Mouse (Mus musculus): ENCODE measurements at regions not wholly inside any gene's neighbourhood (a gene's known extent, or its start where the extent isn't known, plus 50 kb on each side); places are given as distances from the start of the nearest gene placed in this dataset.

GRCm38 (mm10) chr14:102439738-102440137 is 542.7 kb downstream of the Kctd12 start:
- Histone ChIP-seq H3K27me3 (ENCODE audit: control insufficient read depth, insufficient read depth, insufficient read length) (no peaks in the 10 kb centered on the region), H3K4me3 (no peak overlapping the region), H3K36me3 (ENCODE audit: control insufficient read depth, insufficient read depth) (no peaks in the 10 kb centered on the region), H3ac (ENCODE audit: control insufficient read depth, insufficient read length) (no peak overlapping the region), H3K4me2 (ENCODE audit: low read depth) (no peak overlapping the region), H3K79me2 (ENCODE audit: control insufficient read depth, insufficient read depth) (no peaks in the 10 kb centered on the region)
- TF ChIP-seq CEBPB (IDR thresholded peaks at IDR 0.05; ENCODE audit: insufficient read depth, poor library complexity, severe bottlenecking) (no peak), E2F4 (IDR thresholded peaks at IDR 0.05; ENCODE audit: insufficient read depth) (no peak), MAX (IDR thresholded peaks at IDR 0.05; ENCODE audit: low read depth) (no peak), USF1 (IDR thresholded peaks at IDR 0.05; ENCODE audit: low read depth) (no peak), TCF3 (IDR thresholded peaks at IDR 0.05; ENCODE audit: insufficient read length, low read depth) (no peak), MYOG (IDR thresholded peaks at IDR 0.05; ENCODE audit: control insufficient read depth in 1 of 3, insufficient read depth in 1 of 3, insufficient read length in 2 of 3, low read depth in 2 of 3) (no peak), POLR2AphosphoS2 (IDR thresholded peaks at IDR 0.05; ENCODE audit: insufficient read length, low read depth) (no peak), POLR2A (IDR thresholded peaks at IDR 0.05; ENCODE audit: insufficient read length, low read depth) (no peak), REST (IDR thresholded peaks at IDR 0.05; ENCODE audit: insufficient read depth, insufficient read length) (no peak), SRF (IDR thresholded peaks at IDR 0.05; ENCODE audit: control insufficient read depth, insufficient read length, low read depth) (no peak), MYOD1 (IDR thresholded peaks at IDR 0.05; ENCODE audit: control insufficient read depth in 1 of 3, insufficient read length in 2 of 3, low read depth in 2 of 3) (no peak), TCF12 (IDR thresholded peaks at IDR 0.05; ENCODE audit: insufficient read depth, poor library complexity, severe bottlenecking) (no peak)

DNA sequence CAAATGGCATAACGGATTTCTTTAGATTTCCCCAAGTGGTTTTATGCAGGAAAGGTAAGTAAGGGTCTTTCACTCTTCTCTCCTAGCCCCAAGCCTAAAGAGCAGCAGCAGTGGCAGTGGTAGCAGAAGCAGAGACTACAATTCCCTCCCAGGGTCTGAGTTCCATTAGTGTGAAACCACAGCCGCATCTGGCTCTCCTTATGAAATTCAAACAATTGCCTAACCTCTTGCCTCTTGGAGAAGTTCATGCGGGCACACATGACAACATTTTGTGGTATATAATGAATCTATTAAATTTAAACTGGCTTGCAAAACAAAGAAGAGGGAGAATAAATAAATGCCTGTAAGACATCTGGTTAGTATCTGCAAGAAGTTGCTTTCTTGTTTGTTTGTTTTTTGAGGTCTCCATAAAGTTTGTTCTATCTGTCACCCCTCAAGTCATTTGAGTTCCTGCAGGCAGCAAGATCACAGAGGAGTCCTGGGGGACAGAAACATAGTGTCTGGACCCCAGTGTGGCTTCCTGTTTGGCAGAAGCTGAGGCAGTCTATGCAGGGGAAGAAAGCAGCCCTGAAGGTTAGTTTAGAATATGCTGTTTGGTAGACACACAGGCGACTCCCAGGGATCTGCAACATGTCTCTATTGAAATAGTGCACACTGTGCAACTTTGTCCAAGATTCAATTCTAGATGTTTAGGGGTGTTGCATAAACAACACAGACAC is 578.9 kb downstream of the Kctd12 start:
- Histone ChIP-seq H3K4me2 (ENCODE audit: low read depth) (no peak overlapping the region), H3K79me2 (ENCODE audit: control insufficient read depth, insufficient read depth) (no peaks in the 10 kb centered on the region), H3K36me3 (ENCODE audit: control insufficient read depth, insufficient read depth) (no peaks in the 10 kb centered on the region), H3K4me3 (no peak overlapping the region), H3K27me3 (ENCODE audit: control insufficient read depth, insufficient read depth, insufficient read length) (no peaks in the 10 kb centered on the region), H3ac (ENCODE audit: control insufficient read depth, insufficient read length) (no peak overlapping the region)
- TF ChIP-seq MYOD1 (IDR thresholded peaks at IDR 0.05; ENCODE audit: control insufficient read depth in 1 of 3, insufficient read length in 2 of 3, low read depth in 2 of 3) (no peak), POLR2A (IDR thresholded peaks at IDR 0.05; ENCODE audit: insufficient read length, low read depth) (no peak), MAX (IDR thresholded peaks at IDR 0.05; ENCODE audit: low read depth) (no peak), MYOG (IDR thresholded peaks at IDR 0.05; ENCODE audit: control insufficient read depth in 1 of 3, insufficient read depth in 1 of 3, insufficient read length in 2 of 3, low read depth in 2 of 3) (no peak), POLR2AphosphoS2 (IDR thresholded peaks at IDR 0.05; ENCODE audit: insufficient read length, low read depth) (no peak), TCF12 (IDR thresholded peaks at IDR 0.05; ENCODE audit: insufficient read depth, poor library complexity, severe bottlenecking) (no peak), USF1 (IDR thresholded peaks at IDR 0.05; ENCODE audit: low read depth) (no peak), E2F4 (IDR thresholded peaks at IDR 0.05; ENCODE audit: insufficient read depth) (no peak), REST (IDR thresholded peaks at IDR 0.05; ENCODE audit: insufficient read depth, insufficient read length) (no peak), TCF3 (IDR thresholded peaks at IDR 0.05; ENCODE audit: insufficient read length, low read depth) (no peak), SRF (IDR thresholded peaks at IDR 0.05; ENCODE audit: control insufficient read depth, insufficient read length, low read depth) (no peak), CEBPB (IDR thresholded peaks at IDR 0.05; ENCODE audit: insufficient read depth, poor library complexity, severe bottlenecking) (no peak)

GRCm38 (mm10) chr14:102402061-102402689 is 580.3 kb downstream of the Kctd12 start:
- TF ChIP-seq CEBPB (IDR thresholded peaks at IDR 0.05; ENCODE audit: insufficient read depth, poor library complexity, severe bottlenecking) = no peak
- no peak for TF ChIP-seq MYOD1 (IDR thresholded peaks at IDR 0.05; ENCODE audit: control insufficient read depth in 1 of 3, insufficient read length in 2 of 3, low read depth in 2 of 3)
- TF ChIP-seq TCF3 (IDR thresholded peaks at IDR 0.05; ENCODE audit: insufficient read length, low read depth) = no peak
- no peak for TF ChIP-seq MAX (IDR thresholded peaks at IDR 0.05; ENCODE audit: low read depth)
- TF ChIP-seq SRF (IDR thresholded peaks at IDR 0.05; ENCODE audit: control insufficient read depth, insufficient read length, low read depth) = no peak
- no peak for TF ChIP-seq POLR2A (IDR thresholded peaks at IDR 0.05; ENCODE audit: insufficient read length, low read depth)
- no peak for TF ChIP-seq E2F4 (IDR thresholded peaks at IDR 0.05; ENCODE audit: insufficient read depth)
- no peak for TF ChIP-seq USF1 (IDR thresholded peaks at IDR 0.05; ENCODE audit: low read depth)
- TF ChIP-seq REST (IDR thresholded peaks at IDR 0.05; ENCODE audit: insufficient read depth, insufficient read length) = no peak
- TF ChIP-seq MYOG (IDR thresholded peaks at IDR 0.05; ENCODE audit: control insufficient read depth in 1 of 3, insufficient read depth in 1 of 3, insufficient read length in 2 of 3, low read depth in 2 of 3) = no peak

GRCm38 (mm10) chr14:102396036-102396734 is 586.3 kb downstream of the Kctd12 start:
- TF ChIP-seq TCF3 (IDR thresholded peaks at IDR 0.05; ENCODE audit: insufficient read length, low read depth) = no peak
- no peak for TF ChIP-seq MYOD1 (IDR thresholded peaks at IDR 0.05; ENCODE audit: control insufficient read depth in 1 of 3, insufficient read length in 2 of 3, low read depth in 2 of 3)
- no peak for TF ChIP-seq USF1 (IDR thresholded peaks at IDR 0.05; ENCODE audit: low read depth)
- no peak for TF ChIP-seq MAX (IDR thresholded peaks at IDR 0.05; ENCODE audit: low read depth)
- TF ChIP-seq REST (IDR thresholded peaks at IDR 0.05; ENCODE audit: insufficient read depth, insufficient read length) = no peak
- no peak for TF ChIP-seq POLR2AphosphoS2 (IDR thresholded peaks at IDR 0.05; ENCODE audit: insufficient read length, low read depth)
- no peak for TF ChIP-seq TCF12 (IDR thresholded peaks at IDR 0.05; ENCODE audit: insufficient read depth, poor library complexity, severe bottlenecking)
- no peak for TF ChIP-seq E2F4 (IDR thresholded peaks at IDR 0.05; ENCODE audit: insufficient read depth)
- TF ChIP-seq CEBPB (IDR thresholded peaks at IDR 0.05; ENCODE audit: insufficient read depth, poor library complexity, severe bottlenecking) = no peak
- no peak for TF ChIP-seq SRF (IDR thresholded peaks at IDR 0.05; ENCODE audit: control insufficient read depth, insufficient read length, low read depth)
- TF ChIP-seq POLR2A (IDR thresholded peaks at IDR 0.05; ENCODE audit: insufficient read length, low read depth) = no peak
- TF ChIP-seq MYOG (IDR thresholded peaks at IDR 0.05; ENCODE audit: control insufficient read depth in 1 of 3, insufficient read depth in 1 of 3, insufficient read length in 2 of 3, low read depth in 2 of 3) = no peak

More at GRCm38 (mm10) chr14:102402061-102402689, 580.3 kb downstream of the Kctd12 start:
- Histone ChIP-seq H3K4me2 (ENCODE audit: low read depth) (no peak overlapping the region), H3K27me3 (ENCODE audit: control insufficient read depth, insufficient read depth, insufficient read length) (no peaks in the 10 kb centered on the region), H3ac (ENCODE audit: control insufficient read depth, insufficient read length) (no peak overlapping the region), H3K36me3 (ENCODE audit: control insufficient read depth, insufficient read depth) (no peaks in the 10 kb centered on the region), H3K79me2 (ENCODE audit: control insufficient read depth, insufficient read depth) (no peaks in the 10 kb centered on the region), H3K4me3 (no peak overlapping the region)

More at GRCm38 (mm10) chr14:102396036-102396734, 586.3 kb downstream of the Kctd12 start:
- Histone ChIP-seq H3K4me3 (no peak overlapping the region), H3K27me3 (ENCODE audit: control insufficient read depth, insufficient read depth, insufficient read length) (no peaks in the 10 kb centered on the region), H3K79me2 (ENCODE audit: control insufficient read depth, insufficient read depth) (no peaks in the 10 kb centered on the region), H3K4me2 (ENCODE audit: low read depth) (no peak overlapping the region), H3K36me3 (ENCODE audit: control insufficient read depth, insufficient read depth) (no peaks in the 10 kb centered on the region), H3ac (ENCODE audit: control insufficient read depth, insufficient read length) (no peak overlapping the region)

Measured in myocyte (in vitro differentiated cells).